Mouse (Mus musculus) embryonic facial prominence, embryonic 12.5 days (tissue): Measurements from ENCODE around the gene Patl1. TPM values are rescaled to one million over a fixed set of nuclear protein-coding genes. Genes with fewer than 3 reads are reported as not detected.
A peak's percentile ranks its signal among the peaks of the same experiment; 100 is the strongest.
"Not testable (repeated sequence)": the region's sequence is repeated elsewhere in the genome, so short reads cannot be mapped to it uniquely, and the experiment has no call there.

Source experiments
- ATAC-seq: fragments of 200-750 bp; cut with Nextera tagmentation; 2 replicates; pipeline ENCODE4 v1.8.0; 2017; ENCODE audit not compliant: insufficient number of reproducible peaks, insufficient read depth, low FRiP score, low TSS enrichment
- H3K27ac ChIP-seq: fragments of 300-500 bp; sonication (generic); 2 replicates; pipeline ENCODE4 v1.5.1; 2016; ENCODE audit warnings: mild to moderate bottlenecking
- H3K27me3 ChIP-seq: fragments of 300-500 bp; sonication (generic); 2 replicates; pipeline ENCODE4 v1.6.1; 2016; ENCODE audit warnings: mild to moderate bottlenecking, moderate library complexity
- H3K36me3 ChIP-seq: fragments of 300-500 bp; sonication (generic); 2 replicates; pipeline ENCODE4 v1.6.1; 2016; ENCODE audit warnings: mild to moderate bottlenecking
- H3K4me1 ChIP-seq: fragments of 300-500 bp; sonication (generic); 2 replicates; pipeline ENCODE4 v1.6.1; 2016
- H3K4me2 ChIP-seq: fragments of 300-500 bp; sonication (generic); replicated peaks from 2 replicates; pipeline ENCODE4 v1.6.1; 2016; ENCODE audit warnings: mild to moderate bottlenecking, moderate library complexity
- H3K4me3 ChIP-seq: fragments of 300-500 bp; sonication (generic); 2 replicates; pipeline ENCODE4 v1.5.1; 2016; ENCODE audit warnings: mild to moderate bottlenecking
- H3K9ac ChIP-seq: fragments of 300-500 bp; sonication (generic); 2 replicates; pipeline ENCODE4 v1.6.1; 2016; ENCODE audit warnings: mild to moderate bottlenecking, moderate library complexity
- H3K9me3 ChIP-seq: fragments of 300-500 bp; sonication (generic); 2 replicates; pipeline ENCODE4 v1.6.1; 2016; ENCODE audit warnings: mild to moderate bottlenecking, moderate library complexity
- WGBS: fragments of 180-500 bp; shearing (Covaris S2); methylation state at CpG from one replicate; pipeline ENCODE4 v1.1.7; 2016; 5-methylcytosine and 5-hydroxymethylcytosine counted together
- polyA plus RNA-seq: library from polyadenylated mRNA; unstranded; fragments of >200 nt; fragmentation: Nextera tagmentation; extraction: Ambion mirVana; gene quantifications from 2 replicates; pipeline ENCODE4 v1.2.1, GENCODE M21; 2016

The Patl1 gene
- polyA plus RNA-seq, 1 experiment from 2014 or later, result 20.6 TPM

DNA sequence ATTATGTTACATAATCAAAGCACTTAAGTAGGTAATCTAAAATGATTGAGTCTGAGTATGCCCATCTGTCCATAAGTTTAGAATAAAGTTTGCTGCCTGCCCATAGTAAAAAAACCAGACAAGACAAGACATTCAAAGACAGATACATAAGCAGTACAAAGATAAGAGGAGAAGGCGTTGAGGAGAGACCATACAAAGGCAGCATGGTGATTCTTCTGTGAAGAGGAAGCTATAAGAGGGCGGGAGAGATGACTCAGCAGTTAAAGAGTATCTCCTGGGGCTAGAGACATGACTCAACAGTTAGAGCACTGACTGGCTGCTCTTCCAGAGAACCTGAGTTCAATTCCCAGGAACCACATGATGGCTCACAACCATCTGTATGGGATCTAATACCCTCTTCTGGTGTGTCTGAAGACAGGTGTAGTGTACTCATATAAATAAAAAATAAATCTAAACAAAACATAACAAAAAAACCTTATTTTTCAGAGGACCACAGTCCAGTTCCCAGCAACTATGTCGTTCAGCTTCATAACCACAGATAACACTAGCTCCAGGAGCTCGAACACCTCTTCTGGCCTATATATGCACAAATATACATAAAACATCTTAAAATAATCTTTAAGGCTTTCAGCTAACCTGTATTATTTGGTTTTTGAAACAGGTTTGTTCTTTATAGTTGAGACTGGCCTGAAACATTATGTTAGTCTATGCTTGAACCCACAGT is 16.0 kb downstream of the Patl1 start:
- Histone ChIP-seq H3K27me3 (no peaks in the 10 kb centered on the region), H3K4me3 (no peak overlapping the region), H3K4me1 (no peaks in the 10 kb centered on the region), H3K9ac (no peak overlapping the region), H3K36me3 (peaks cover 77% of the 10 kb centered on the region), H3K4me2 (no peak overlapping the region), H3K9me3 (no peaks in the 10 kb centered on the region), H3K27ac (no peak overlapping the region)
- 91% methylated on average over 4 of the region's 4 CpGs for WGBS
- ATAC-seq, result no peak

DNA sequence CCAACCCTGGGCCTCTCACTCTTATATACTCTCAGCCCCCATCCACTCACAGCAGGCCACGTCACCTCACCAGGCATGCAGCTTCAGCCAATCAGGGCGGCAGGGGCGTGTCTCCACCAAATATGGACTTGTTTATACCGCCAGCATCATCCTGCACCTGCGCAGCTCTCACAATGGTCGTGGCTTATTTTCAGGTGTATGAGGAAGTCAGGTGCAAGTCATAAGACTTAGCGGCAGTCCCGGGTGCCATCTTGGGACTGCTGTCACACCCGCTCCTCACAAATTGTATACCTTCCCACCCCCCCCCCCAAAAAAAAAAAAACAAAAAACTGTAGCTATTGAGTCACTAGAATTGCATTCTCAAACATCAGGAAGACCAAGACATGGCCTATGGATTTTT is 34.3 kb downstream of the Patl1 start:
- 95% methylated on average over 9 of the region's 9 CpGs for WGBS
- not testable (repeated sequence) for H3K4me3 ChIP-seq, H3K9ac ChIP-seq, H3K9me3 ChIP-seq, H3K4me1 ChIP-seq, H3K27ac ChIP-seq, H3K4me2 ChIP-seq, H3K27me3 ChIP-seq, ATAC-seq
- H3K36me3 ChIP-seq, result peaks cover 35% of the 10 kb centered on the region

DNA sequence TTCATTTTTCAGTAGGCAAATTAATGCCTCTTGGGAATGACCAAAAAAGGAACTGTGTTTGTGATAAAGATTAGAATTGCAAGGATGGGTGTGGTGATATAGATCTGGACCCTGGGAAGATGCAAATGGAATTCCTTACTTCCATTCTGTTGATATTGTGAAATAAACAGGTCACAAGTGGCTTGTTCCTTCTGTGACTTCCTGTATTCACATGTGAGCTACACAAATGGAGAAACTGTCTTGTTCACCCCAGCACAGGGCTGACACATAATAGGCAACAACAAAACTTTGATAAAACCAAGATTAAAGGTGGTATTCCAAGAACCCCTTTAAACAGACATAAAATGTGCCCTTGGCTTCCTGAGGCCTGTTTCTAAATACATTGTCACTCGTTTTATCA is 37.7 kb downstream of the Patl1 start:
- Histone ChIP-seq H3K27ac (no peak overlapping the region), H3K9ac (no peak overlapping the region), H3K27me3 (no peaks in the 10 kb centered on the region), H3K36me3 (peaks cover 11% of the 10 kb centered on the region), H3K9me3 (no peaks in the 10 kb centered on the region), H3K4me1 (no peaks in the 10 kb centered on the region), H3K4me2 (no peak overlapping the region), H3K4me3 (no peak overlapping the region)
- ATAC-seq, result no peak
- 70% methylated on average over 1 of the region's 1 CpGs for WGBS

DNA sequence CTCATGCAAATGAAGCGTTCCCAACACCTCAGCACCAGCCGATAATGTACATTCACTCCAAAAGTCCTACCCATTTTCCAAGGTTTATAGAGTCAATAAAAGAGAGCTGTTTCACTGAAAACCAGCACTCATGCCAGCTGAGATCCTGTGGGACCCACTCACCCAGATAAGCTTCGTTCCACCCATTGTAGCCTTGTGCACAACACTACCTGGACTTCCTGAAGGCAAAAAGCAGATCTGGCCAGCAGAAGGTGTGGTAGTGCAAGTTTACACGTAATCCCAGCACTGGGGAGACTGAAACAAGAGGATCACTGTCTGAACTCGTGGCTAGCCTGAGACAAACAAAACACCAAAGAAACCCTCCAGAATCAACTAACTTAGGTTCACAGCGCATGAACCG is 38.5 kb downstream of the Patl1 start:
- H3K4me3 ChIP-seq, result no peak overlapping the region
- 71% methylated on average over 7 of the region's 7 CpGs for WGBS
- no peak overlapping the region for H3K9ac ChIP-seq
- ATAC-seq, result no peak
- H3K36me3 ChIP-seq, result peaks cover 3% of the 10 kb centered on the region
- H3K27me3 ChIP-seq, result no peaks in the 10 kb centered on the region
- no peaks in the 10 kb centered on the region for H3K9me3 ChIP-seq
- no peak overlapping the region for H3K4me2 ChIP-seq
- H3K4me1 ChIP-seq, result no peaks in the 10 kb centered on the region
- no peak overlapping the region for H3K27ac ChIP-seq

DNA sequence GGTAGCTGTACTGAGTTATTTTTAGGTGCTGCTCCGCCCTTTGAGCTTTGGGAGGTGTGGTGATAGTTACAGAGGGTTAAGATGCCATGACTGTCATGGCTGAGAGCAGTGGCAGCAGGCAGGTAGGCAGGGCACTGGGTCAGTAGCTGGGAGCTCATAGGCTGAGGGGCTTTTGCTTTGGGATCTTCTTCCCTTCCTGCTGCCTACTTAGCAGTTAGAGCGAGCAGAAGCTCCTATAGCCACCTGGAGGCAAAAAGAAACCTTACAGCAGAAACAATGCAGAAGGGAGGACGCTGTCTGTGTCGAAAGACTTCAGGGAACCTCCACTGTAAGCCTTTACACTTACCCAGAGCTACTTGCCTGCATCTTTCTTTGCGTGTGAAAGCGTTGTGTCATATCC is 42.0 kb downstream of the Patl1 start:
- H3K27ac ChIP-seq, result no peak overlapping the region
- H3K4me1 ChIP-seq, result no peaks in the 10 kb centered on the region
- H3K4me3 ChIP-seq, result no peak overlapping the region
- 46% methylated on average over 6 of the region's 6 CpGs for WGBS
- H3K4me2 ChIP-seq, result no peak overlapping the region
- no peak overlapping the region for H3K9ac ChIP-seq
- no peak for ATAC-seq
- no peaks in the 10 kb centered on the region for H3K9me3 ChIP-seq
- H3K36me3 ChIP-seq, result no peaks in the 10 kb centered on the region
- no peaks in the 10 kb centered on the region for H3K27me3 ChIP-seq

DNA sequence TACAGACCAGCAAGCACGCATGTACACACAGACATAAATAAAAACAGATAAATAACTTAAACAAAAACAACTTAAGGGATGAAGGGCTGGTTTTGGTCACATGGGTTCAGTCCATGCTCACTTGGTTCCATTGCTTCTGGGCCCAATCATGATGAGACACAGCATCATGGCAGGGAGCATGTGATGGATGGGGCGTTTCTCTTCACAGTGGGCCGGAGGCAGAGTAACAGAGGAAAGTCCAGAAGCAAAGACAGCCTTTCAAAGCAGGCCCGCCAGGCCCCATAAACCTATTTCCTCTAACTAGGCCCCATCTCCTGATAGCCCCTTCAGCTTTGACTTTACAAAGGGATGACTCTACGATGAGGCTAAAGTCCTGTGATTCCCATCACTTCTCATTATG is 44.4 kb downstream of the Patl1 start:
- no peaks in the 10 kb centered on the region for H3K9me3 ChIP-seq
- H3K4me1 ChIP-seq, result no peaks in the 10 kb centered on the region
- H3K36me3 ChIP-seq, result no peaks in the 10 kb centered on the region
- H3K27ac ChIP-seq, result no peak overlapping the region
- no peak overlapping the region for H3K9ac ChIP-seq
- 79% methylated on average over 5 of the region's 5 CpGs for WGBS
- no peak overlapping the region for H3K4me3 ChIP-seq
- no peaks in the 10 kb centered on the region for H3K27me3 ChIP-seq
- no peak for ATAC-seq
- H3K4me2 ChIP-seq, result no peak overlapping the region

DNA sequence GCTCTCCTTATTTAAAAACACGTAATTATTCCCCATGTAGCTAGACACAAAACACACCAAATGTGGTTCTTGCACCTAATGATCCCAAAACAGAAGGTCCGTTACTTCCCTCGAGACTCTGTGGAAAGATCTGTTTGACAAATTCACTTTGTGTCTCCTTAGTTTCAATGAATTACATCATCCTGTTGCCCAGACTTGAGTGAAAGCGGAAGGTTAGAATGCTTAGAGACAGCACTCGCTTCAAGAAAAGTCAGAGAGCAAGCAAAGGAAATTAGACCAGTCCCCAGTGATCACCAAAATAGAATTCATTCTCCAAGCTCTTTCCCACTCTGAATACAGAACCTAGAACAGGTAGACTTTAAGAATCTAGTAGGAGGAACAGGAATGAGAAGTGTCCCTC is 45.2 kb downstream of the Patl1 start:
- Histone ChIP-seq H3K4me3 (no peak overlapping the region), H3K9me3 (no peaks in the 10 kb centered on the region), H3K36me3 (no peaks in the 10 kb centered on the region), H3K4me1 (no peaks in the 10 kb centered on the region), H3K27me3 (no peaks in the 10 kb centered on the region), H3K4me2 (no peak overlapping the region), H3K9ac (no peak overlapping the region), H3K27ac (no peak overlapping the region)
- 90% methylated on average over 5 of the region's 5 CpGs for WGBS
- no peak for ATAC-seq

DNA sequence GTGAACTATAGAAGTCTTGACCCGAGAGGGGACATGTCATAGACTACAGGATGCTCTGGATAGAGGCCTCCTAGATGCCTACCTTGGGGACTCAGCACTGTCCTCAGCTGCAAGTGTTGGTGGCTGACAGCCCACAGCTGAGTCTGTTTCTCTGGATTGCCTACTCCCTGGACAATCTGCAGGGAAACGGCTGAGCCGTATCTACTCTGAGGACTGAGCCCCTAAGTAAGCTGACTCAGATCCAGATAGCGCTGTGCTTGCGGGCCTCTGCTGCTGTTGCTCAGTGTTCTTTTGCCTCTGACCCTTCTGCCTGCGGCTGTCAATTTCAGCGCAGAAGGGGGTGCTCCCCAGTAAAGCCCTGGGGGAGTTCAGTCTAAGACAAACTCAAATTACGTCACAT is 45.6 kb downstream of the Patl1 start:
- WGBS, result 69% methylated on average over 8 of the region's 8 CpGs

DNA sequence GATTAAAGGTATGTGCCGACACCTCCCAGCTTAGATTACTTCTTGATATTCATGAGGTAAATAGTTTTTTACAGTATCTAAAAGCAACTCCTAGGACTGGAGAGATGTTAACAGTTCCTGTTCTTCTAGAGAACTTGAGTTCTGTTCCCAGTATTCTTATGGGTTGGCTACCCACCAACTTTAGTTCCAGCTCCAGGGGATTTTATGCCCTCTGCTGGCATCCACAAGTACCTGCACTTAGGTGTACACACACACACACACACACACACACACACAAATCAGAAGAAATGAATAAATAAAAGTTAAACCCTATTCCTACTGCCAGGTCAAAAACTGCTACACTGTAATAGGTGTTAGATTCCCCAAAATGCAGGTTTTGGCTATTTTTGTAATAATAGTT is 52.1 kb downstream of the Patl1 start:
- 97% methylated on average over 1 of the region's 1 CpGs for WGBS
- peak overlapping the region; percentile 54 for H3K4me2 ChIP-seq
- no peak overlapping the region for H3K27ac ChIP-seq
- H3K9me3 ChIP-seq, result no peaks in the 10 kb centered on the region
- no peak overlapping the region for H3K9ac ChIP-seq
- H3K4me3 ChIP-seq, result peak overlapping the region; percentile 45; the same call in 1 of the 2 replicates
- peaks cover 11% of the 10 kb centered on the region for H3K4me1 ChIP-seq
- ATAC-seq, result no peak
- 0 out of 2 replicates have a peak, but pooled peaks cover 4% of the 10 kb centered on the region for H3K36me3 ChIP-seq
- no peaks in the 10 kb centered on the region for H3K27me3 ChIP-seq

More for the DNA sequence above, 45.6 kb downstream of the Patl1 start:
- H3K36me3 ChIP-seq, result no peaks in the 10 kb centered on the region
- no peaks in the 10 kb centered on the region for H3K4me1 ChIP-seq
- ATAC-seq, result no peak
- no peak overlapping the region for H3K4me2 ChIP-seq
- H3K9ac ChIP-seq, result no peak overlapping the region
- H3K27ac ChIP-seq, result no peak overlapping the region
- no peaks in the 10 kb centered on the region for H3K27me3 ChIP-seq
- H3K4me3 ChIP-seq, result no peak overlapping the region
- no peaks in the 10 kb centered on the region for H3K9me3 ChIP-seq

DNA sequence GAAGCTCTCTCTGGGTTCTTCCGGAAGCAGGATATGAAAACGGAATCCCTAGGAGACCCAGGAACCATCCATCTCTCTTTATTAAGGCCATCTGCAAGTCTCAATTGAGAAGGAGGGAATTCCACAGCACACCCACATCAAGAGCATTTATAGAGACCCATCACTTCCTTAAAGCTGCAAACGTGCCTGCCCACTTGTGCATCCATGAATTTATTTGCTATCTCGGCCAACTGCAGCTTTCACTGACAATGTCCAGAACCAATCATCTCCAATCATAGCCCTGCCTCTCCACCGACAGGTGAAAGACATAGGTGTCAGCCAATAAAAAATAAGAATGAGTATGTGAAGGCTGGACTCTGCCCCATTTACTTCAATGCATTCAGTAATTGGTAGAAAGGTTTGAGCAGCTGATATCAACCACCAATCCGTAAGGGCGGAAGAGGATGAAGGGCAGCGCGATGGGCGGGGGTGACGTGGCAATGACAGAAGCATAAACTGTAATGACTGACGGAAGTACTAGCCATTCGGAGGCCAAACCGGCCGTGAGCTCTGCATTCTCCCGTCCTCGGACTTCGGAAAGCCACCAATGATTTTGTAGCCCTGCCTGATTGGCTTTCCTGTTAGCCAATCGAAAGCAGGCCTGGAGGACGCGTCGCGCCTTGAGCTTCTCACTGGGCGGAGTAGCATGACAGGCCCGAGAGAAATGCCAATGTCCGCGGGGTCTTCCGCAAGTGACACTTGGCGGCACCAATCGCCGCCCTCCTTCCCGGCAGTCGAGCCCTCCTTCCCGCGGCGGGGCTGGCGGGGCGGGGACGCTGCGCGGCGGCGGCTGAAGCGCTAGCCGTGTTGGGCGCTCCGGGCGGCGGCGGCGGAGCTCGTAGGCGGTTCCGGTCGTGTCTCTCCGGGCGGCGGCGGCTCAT is 53.1 kb downstream of the Patl1 start, which contains the start of gene Osbp:
TSS of gene Osbp (plus strand) at position 919 of the 920 bp plus-strand sequence.
- Histone ChIP-seq H3K27ac (peak within 1 kb of the TSS; percentile 67; the same call in 1 of the 2 replicates), H3K27me3 (no peaks in the 10 kb centered on the region), H3K9ac (peak within 1 kb of the TSS; percentile 74), H3K9me3 (no peaks in the 10 kb centered on the region), H3K4me3 (peak within 1 kb of the TSS; percentile 86), H3K4me1 (peaks cover 11% of the 10 kb centered on the region), H3K36me3 (0 out of 2 replicates have a peak, but pooled peaks cover 4% of the 10 kb centered on the region), H3K4me2 (peak within 1 kb of the TSS; percentile 94)
- WGBS, result under 1% methylated on average over 41 of the region's 59 CpGs
- peak; percentile 98 for ATAC-seq

DNA sequence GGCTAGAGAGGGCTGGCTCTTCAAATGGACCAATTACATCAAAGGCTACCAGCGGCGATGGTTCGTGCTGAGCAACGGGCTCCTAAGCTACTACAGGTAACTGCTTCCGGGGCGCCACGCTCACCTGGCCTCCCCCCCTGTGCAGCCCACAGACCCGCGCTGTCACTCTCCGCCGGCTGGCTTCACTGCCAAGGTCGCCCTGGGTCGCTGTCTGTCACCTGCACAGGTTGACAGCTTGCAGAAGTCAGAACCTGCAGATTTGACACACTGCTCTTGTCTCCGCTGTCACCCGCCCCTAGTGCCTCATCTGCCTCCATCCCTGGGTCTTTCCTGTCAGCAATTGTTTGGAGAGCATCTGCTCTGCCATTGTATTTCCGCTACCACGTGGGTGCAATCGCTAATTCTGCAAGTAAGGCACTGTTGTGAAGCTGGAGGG is 54.0 kb downstream of the Patl1 start:
- peak overlapping the region; percentile 86 for H3K4me3 ChIP-seq
- H3K27me3 ChIP-seq, result no peaks in the 10 kb centered on the region
- H3K4me1 ChIP-seq, result peaks cover 11% of the 10 kb centered on the region
- peaks cover 11% of the 10 kb centered on the region for H3K36me3 ChIP-seq
- peak overlapping the region; percentile 74 for H3K9ac ChIP-seq
- WGBS, result 1% methylated on average over 18 of the region's 18 CpGs
- ATAC-seq, result no peak
- H3K27ac ChIP-seq, result 0 out of 2 replicates have a peak overlapping the region, but pooled peaks have one; percentile 65
- H3K4me2 ChIP-seq, result peak overlapping the region; percentile 94
- H3K9me3 ChIP-seq, result no peaks in the 10 kb centered on the region
